ENCODE assay signal across 43 mouse cellular contexts in genomic region chr19:60478859-60479258, GRCm38 (mm10). TPM values are rescaled to one million over a fixed set of nuclear protein-coding genes. Genes with fewer than 3 reads are reported as not detected.
"Had no signal": no experiment of that assay in that cellular context is flagged by ENCODE, and none has a peak within 500 bp of the region (broad histone marks: within the 10 kb centered on the region; RNA-seq: fewer than 3 reads in every experiment).

No protein-coding gene starts in this region.

- H3K4me3 ChIP-seq: limb, embryonic 10.5 days; limb, embryonic 12.5 days; limb, embryonic 13.5 days; limb, embryonic 15.5 days; liver, embryonic 12.5 days; liver, embryonic 13.5 days; liver, embryonic 15.5 days; lung, embryonic 15.5 days; megakaryocyte, embryonic 14.5 days; midbrain, embryonic 10.5 days; midbrain, embryonic 12.5 days; midbrain, embryonic 13.5 days; midbrain, embryonic 15.5 days; myocyte; neural tube, embryonic 12.5 days had no signal

- H3K4me2 ChIP-seq: limb, embryonic 12.5 days; limb, embryonic 13.5 days; limb, embryonic 15.5 days; liver, embryonic 11.5 days; liver, embryonic 12.5 days; liver, embryonic 13.5 days; liver, embryonic 15.5 days; lung, embryonic 14.5 days; lung, embryonic 15.5 days; midbrain, embryonic 11.5 days; midbrain, embryonic 12.5 days; midbrain, embryonic 13.5 days; midbrain, embryonic 15.5 days; neural tube, embryonic 12.5 days had no signal

- H3K27ac ChIP-seq: limb, embryonic 10.5 days; limb, embryonic 12.5 days; limb, embryonic 13.5 days; limb, embryonic 15.5 days; liver, embryonic 12.5 days; liver, embryonic 13.5 days; liver, embryonic 14.5 days; liver, embryonic 15.5 days; lung, embryonic 15.5 days; macrophage; midbrain, embryonic 10.5 days; midbrain, embryonic 12.5 days; midbrain, embryonic 13.5 days; midbrain, embryonic 15.5 days; neural tube, embryonic 12.5 days had no signal

- H3K4me1 ChIP-seq: limb, embryonic 10.5 days; limb, embryonic 12.5 days; limb, embryonic 13.5 days; limb, embryonic 15.5 days; liver, embryonic 12.5 days; liver, embryonic 13.5 days; liver, embryonic 15.5 days; lung, embryonic 15.5 days; megakaryocyte, embryonic 14.5 days; midbrain, embryonic 10.5 days; midbrain, embryonic 12.5 days; midbrain, embryonic 13.5 days; midbrain, embryonic 15.5 days; neural tube, embryonic 12.5 days had no signal

- H3K9ac ChIP-seq: limb, embryonic 12.5 days; limb, embryonic 13.5 days; limb, embryonic 15.5 days; liver, embryonic 12.5 days; liver, embryonic 13.5 days; liver, embryonic 14.5 days; liver, embryonic 15.5 days; liver, postnatal 0 days; lung, embryonic 14.5 days; lung, embryonic 15.5 days; midbrain, embryonic 12.5 days; midbrain, embryonic 13.5 days; midbrain, embryonic 15.5 days; neural tube, embryonic 12.5 days had no signal

- DNase-seq: left cerebral cortex, postnatal 4 days; liver; liver, embryonic 13.5 days; liver, postnatal 0 days; lung, adult 18-20 months; lung, adult 2 months; lung, embryonic 14.5 days; lung, postnatal 10 days; lung, postnatal 14 days; lung, postnatal 36 days; lung, postnatal 4 days; midbrain, embryonic 14.5 days had no signal

- H3K36me3 ChIP-seq: limb, embryonic 10.5 days; limb, embryonic 12.5 days; limb, embryonic 13.5 days; limb, embryonic 15.5 days; liver, embryonic 12.5 days; liver, embryonic 13.5 days; liver, embryonic 15.5 days; lung, embryonic 15.5 days; midbrain, embryonic 10.5 days; midbrain, embryonic 12.5 days; midbrain, embryonic 13.5 days; midbrain, embryonic 15.5 days; neural tube, embryonic 12.5 days had no signal

- H3K27me3 ChIP-seq: limb, embryonic 12.5 days; limb, embryonic 15.5 days; liver, embryonic 12.5 days; liver, embryonic 13.5 days; liver, embryonic 15.5 days; lung, embryonic 15.5 days; megakaryocyte, embryonic 14.5 days; midbrain, embryonic 12.5 days; midbrain, embryonic 13.5 days; midbrain, embryonic 15.5 days; neural tube, embryonic 12.5 days had no signal

- ATAC-seq: liver, embryonic 12.5 days; liver, postnatal 0 days; lung, postnatal 0 days; midbrain, embryonic 13.5 days; midbrain, embryonic 15.5 days; midbrain, embryonic 16.5 days had no signal

- H3K9me3 ChIP-seq: limb, embryonic 10.5 days; limb, embryonic 12.5 days; limb, embryonic 13.5 days; limb, embryonic 15.5 days; liver, embryonic 12.5 days; liver, embryonic 13.5 days; liver, embryonic 15.5 days; lung, embryonic 15.5 days; megakaryocyte, embryonic 14.5 days; midbrain, embryonic 10.5 days; midbrain, embryonic 12.5 days; midbrain, embryonic 13.5 days; midbrain, embryonic 15.5 days; neural tube, embryonic 12.5 days had no signal

RNA-seq across cellular contexts. Expression of gene Prlhr, which starts 10.8 kb away (rescaled TPM):
- total RNA-seq: left cerebral cortex, postnatal 25 days; liver, adult 2 months; megakaryocyte progenitor cell, adult 5-6 weeks; megakaryocyte, adult 5-6 weeks; megakaryocyte-erythroid progenitor cell, adult 5-6 weeks; monocyte, adult 5-6 weeks had no signal
- polyA plus RNA-seq: limb, embryonic 10.5 days; limb, embryonic 11.5 days; limb, embryonic 12.5 days; limb, embryonic 13.5 days; limb, embryonic 14.5 days; limb, embryonic 15.5 days; liver, adult 2 months; liver, embryonic 11.5 days; liver, embryonic 12.5 days; liver, embryonic 13.5 days; liver, embryonic 14.5 days; liver, embryonic 15.5 days; liver, embryonic 16.5 days; liver, postnatal 0 days; lung, adult 2 months; lung, embryonic 14.5 days; lung, embryonic 15.5 days; lung, embryonic 16.5 days; lung, postnatal 0 days; macrophage; midbrain, embryonic 10.5 days; midbrain, embryonic 11.5 days; myocyte; neural tube, embryonic 11.5 days; neural tube, embryonic 12.5 days had no signal
